Mouse (Mus musculus) midbrain, embryonic 11.5 days (tissue): ENCODE measurements around the gene Pglyrp1. TPM values are rescaled to one million over a fixed set of nuclear protein-coding genes. Genes with fewer than 3 reads are reported as not detected.
"Not testable (repeated sequence)": the region's sequence is repeated elsewhere in the genome, so short reads cannot be mapped to it uniquely, and the experiment has no call there.

Experiments
- ATAC-seq: fragments of 200-750 bp; cut with Nextera tagmentation; 2 replicates; pipeline ENCODE4 v1.8.0; 2017; ENCODE audit warnings: moderate TSS enrichment, moderate library complexity; ENCODE audit not compliant: low FRiP score
- DNase-seq: peaks from one replicate; pipeline ENCODE4 v3.0.0; 2015; ENCODE audit warnings: low spot score; ENCODE audit errors: missing footprints
- H3K27ac ChIP-seq: fragments of 300-500 bp; sonication (generic); 2 replicates; pipeline ENCODE4 v1.5.1; 2014; ENCODE audit warnings: low read depth, low read length
- H3K27me3 ChIP-seq: fragments of 300-500 bp; sonication (generic); 2 replicates; pipeline ENCODE4 v1.6.1; 2014; ENCODE audit warnings: mild to moderate bottlenecking, low read length, moderate library complexity, mixed read lengths; ENCODE audit not compliant: control insufficient read depth, insufficient read depth
- H3K36me3 ChIP-seq: fragments of 300-500 bp; sonication (generic); 2 replicates; pipeline ENCODE4 v1.6.1; 2014; ENCODE audit warnings: mild to moderate bottlenecking, low read length, moderate library complexity, mixed read lengths; ENCODE audit not compliant: control insufficient read depth, insufficient read depth
- H3K4me1 ChIP-seq: fragments of 300-500 bp; sonication (generic); 2 replicates; pipeline ENCODE4 v1.6.1; 2014; ENCODE audit warnings: low read length; ENCODE audit not compliant: control insufficient read depth, insufficient read depth
- H3K4me2 ChIP-seq: fragments of 300-500 bp; sonication (generic); 2 replicates; pipeline ENCODE4 v1.6.1; 2014; ENCODE audit warnings: mild to moderate bottlenecking, moderate library complexity
- H3K4me3 ChIP-seq: fragments of 300-500 bp; sonication (generic); 2 replicates; pipeline ENCODE4 v1.5.1; 2014; ENCODE audit warnings: low read depth, low read length
- H3K9ac ChIP-seq: fragments of 300-500 bp; sonication (generic); 2 replicates; pipeline ENCODE4 v1.6.1; 2014; ENCODE audit warnings: low read length
- H3K9me3 ChIP-seq: fragments of 300-500 bp; sonication (generic); 2 replicates; pipeline ENCODE4 v1.6.1; 2016; ENCODE audit warnings: low read length; ENCODE audit not compliant: control insufficient read depth
- WGBS: fragments of 180-500 bp; shearing (Covaris S2); extraction: QIAGEN DNeasy Blood & Tissue Kit; methylation state at CpG from one replicate; pipeline ENCODE4 v1.1.7; 2014; 5-methylcytosine and 5-hydroxymethylcytosine counted together
- polyA plus RNA-seq: library from polyadenylated mRNA; unstranded; fragments of >200 nt; fragmentation: Nextera tagmentation; extraction: Ambion mirVana; gene quantifications from 2 replicates; pipeline ENCODE4 v1.2.1, GENCODE M21; 2014

Pglyrp1 gene
- polyA plus RNA-seq: 2.3 and 2.7 TPM in 2 replicates

DNA sequence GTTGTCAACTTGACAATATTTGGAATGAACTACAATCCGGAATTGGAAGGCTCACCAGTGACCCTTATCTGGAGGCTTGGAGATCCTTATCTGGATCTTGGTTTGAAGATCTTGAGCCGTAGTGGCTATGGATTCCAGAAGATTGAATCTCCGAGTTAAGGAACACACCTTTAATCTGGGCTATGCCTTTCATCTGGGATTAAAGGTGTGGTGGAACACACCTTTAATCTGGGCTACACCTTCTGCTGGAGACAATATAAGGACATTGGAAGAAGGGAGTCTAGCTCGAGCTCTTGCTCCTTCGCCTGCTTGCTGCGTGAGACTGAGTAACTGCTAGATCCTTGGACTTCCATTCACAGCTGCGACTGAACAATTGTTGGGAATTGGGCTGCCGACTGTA, at the start of gene Pglyrp1:
Gene Pglyrp1 (plus strand): TSS at position 301 of the 400 bp plus-strand sequence.
- not testable (repeated sequence) for ATAC-seq, H3K9ac ChIP-seq, H3K9me3 ChIP-seq, H3K27me3 ChIP-seq, H3K4me1 ChIP-seq, H3K27ac ChIP-seq, H3K4me2 ChIP-seq, H3K36me3 ChIP-seq, H3K4me3 ChIP-seq, DNase-seq
- no CpG with 5 or more reads among the region's 8 CpGs for WGBS

DNA sequence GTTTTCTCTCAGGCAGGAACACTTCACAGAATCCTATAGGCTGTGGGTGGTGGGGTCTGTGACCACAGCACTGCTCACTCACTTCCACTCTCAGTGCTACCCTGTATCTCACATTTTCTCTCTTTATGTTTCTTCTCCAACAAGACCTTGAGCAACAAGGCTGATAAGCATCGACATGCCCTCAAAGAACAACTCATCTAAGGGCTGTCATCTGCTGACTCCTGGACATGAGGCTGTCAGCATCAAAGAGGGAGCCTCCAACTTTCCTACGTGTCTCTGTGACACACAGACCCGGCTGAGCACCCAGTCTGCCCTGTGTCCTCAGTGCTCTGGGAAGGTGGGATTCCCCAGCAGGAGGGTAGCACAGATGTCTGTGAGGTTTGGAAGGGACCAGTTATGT, 49.6 kb upstream of the Pglyrp1 start, which contains the start of gene Psg17:
Gene Psg17 (minus strand): TSS at position 101 of the 400 bp plus-strand sequence.
- no peak within 1 kb of the TSS for H3K4me3 ChIP-seq
- no peaks in the 10 kb centered on the region for H3K9me3 ChIP-seq
- 67% methylated on average over 3 of the region's 3 CpGs for WGBS
- H3K27me3 ChIP-seq: no peaks in the 10 kb centered on the region
- no peak within 1 kb of the TSS for H3K27ac ChIP-seq
- H3K9ac ChIP-seq: no peak within 1 kb of the TSS
- H3K36me3 ChIP-seq: no peaks in the 10 kb centered on the region
- no peak for DNase-seq
- ATAC-seq: no peak
- H3K4me1 ChIP-seq: no peaks in the 10 kb centered on the region
- no peak within 1 kb of the TSS for H3K4me2 ChIP-seq

DNA sequence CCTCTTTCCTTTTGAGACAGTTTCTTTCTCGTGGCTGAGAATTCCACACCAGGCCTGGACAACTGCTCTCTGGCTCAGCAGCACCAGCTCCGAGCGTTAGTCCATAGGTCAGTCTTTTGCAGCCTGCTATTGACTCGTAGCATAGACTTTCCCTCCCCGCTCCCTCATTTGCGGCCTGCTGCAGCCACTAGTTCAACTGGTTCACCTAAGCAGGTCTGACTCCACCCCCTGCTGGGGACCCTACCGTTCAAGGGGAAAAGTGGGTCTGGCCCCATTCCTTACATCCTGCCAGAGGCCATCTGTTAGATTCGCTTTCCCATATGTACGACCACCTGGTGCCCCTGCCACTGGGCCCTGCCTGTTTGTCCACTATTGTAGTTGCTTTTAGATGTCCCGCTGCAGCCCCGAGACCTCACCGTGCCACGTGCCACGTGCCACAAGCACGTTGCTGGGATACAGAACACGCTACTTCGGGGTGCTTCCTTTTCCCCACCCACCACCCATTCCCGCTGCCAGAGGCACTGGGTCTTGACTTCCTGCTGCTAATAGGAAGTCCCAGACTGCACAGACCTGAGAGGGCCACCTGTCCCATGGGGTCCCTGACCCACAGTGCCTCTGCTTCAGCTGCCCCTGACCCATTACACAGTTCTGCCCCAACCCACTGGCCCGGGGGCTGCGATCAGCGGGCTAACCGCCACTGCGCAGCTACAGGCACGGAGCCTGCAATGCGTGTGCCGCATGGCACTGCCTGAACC, 43.2 kb upstream of the Pglyrp1 start:
- WGBS: 66% methylated on average over 26 of the region's 26 CpGs
- ATAC-seq: 0 out of 2 replicates have a peak, but pooled peaks have one; percentile 38
- Histone ChIP-seq H3K4me3 (no peak overlapping the region), H3K4me2 (no peak overlapping the region), H3K9ac (no peak overlapping the region), H3K4me1 (no peaks in the 10 kb centered on the region), H3K27ac (no peak overlapping the region), H3K36me3 (no peaks in the 10 kb centered on the region), H3K27me3 (no peaks in the 10 kb centered on the region), H3K9me3 (no peaks in the 10 kb centered on the region)
- DNase-seq: no peak

DNA sequence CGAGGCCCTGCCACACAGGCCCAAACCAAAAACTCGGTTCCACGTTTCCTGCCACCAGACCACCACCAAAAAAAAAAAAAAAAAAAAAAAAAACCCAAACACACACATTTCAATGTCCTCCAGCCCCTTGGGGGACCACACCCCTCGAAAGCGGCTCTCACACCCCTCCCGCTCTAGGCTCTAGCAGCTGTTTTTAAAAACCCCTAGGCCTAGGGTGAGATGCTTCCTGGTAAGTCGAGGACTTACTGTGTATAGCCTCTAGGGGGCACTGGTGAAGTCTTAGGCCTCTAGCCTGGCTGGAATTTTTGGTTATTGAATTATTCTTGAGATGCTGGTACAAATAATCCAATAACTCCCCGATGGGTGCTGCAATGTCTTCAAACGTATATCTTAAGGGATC, 42.5 kb upstream of the Pglyrp1 start:
- Histone ChIP-seq H3K36me3 (no peaks in the 10 kb centered on the region), H3K27ac (no peak overlapping the region), H3K27me3 (no peaks in the 10 kb centered on the region), H3K9me3 (no peaks in the 10 kb centered on the region), H3K9ac (no peak overlapping the region), H3K4me2 (no peak overlapping the region), H3K4me1 (no peaks in the 10 kb centered on the region), H3K4me3 (no peak overlapping the region)
- ATAC-seq: no peak
- WGBS: 59% methylated on average over 9 of the region's 9 CpGs
- no peak for DNase-seq

DNA sequence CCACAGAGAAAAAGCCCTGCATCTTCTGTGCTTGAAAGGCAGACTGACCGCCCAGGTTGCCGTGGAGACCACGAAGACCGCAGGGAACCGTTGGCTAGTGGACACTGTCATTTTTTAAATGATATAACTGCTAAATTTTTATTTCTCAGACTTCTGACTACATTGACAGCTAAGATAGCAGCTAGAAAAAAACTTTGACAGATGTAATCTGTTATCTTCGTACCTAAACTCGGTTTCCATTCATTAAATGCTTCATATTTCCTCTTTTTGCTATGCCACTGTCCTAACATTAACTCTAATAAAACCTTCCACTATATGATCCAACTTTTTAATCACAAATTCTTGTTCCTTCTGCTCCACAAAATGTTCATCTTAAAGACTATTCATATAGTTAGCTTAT, 41.6 kb upstream of the Pglyrp1 start:
- no peaks in the 10 kb centered on the region for H3K36me3 ChIP-seq
- WGBS: 82% methylated on average over 7 of the region's 7 CpGs

DNA sequence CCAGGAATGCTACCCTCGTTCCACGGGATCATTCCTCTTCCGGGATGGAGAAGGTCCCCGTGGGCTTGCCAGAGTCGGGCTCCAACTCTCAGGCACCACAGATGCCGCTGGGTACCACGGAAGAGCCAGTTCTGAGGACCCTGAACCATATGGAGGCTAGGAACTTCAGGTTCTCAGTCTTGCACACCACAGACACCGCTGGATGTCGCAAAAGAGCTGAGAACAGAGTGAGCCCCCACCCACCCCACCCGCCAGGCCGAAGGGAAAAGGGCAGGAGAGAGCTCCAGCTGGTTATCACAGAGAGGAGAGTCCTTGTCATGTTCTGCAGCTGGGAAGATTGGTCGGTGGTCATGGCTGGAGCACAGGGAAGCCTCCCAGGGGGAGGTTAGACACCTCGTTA, 38.8 kb upstream of the Pglyrp1 start:
- no peak overlapping the region for H3K4me3 ChIP-seq
- WGBS: 53% methylated on average over 13 of the region's 13 CpGs
- no peak for ATAC-seq
- no peak for DNase-seq
- no peak overlapping the region for H3K9ac ChIP-seq
- no peaks in the 10 kb centered on the region for H3K27me3 ChIP-seq
- no peaks in the 10 kb centered on the region for H3K4me1 ChIP-seq
- no peaks in the 10 kb centered on the region for H3K9me3 ChIP-seq
- no peak overlapping the region for H3K27ac ChIP-seq
- no peak overlapping the region for H3K4me2 ChIP-seq
- no peaks in the 10 kb centered on the region for H3K36me3 ChIP-seq

More for the DNA sequence above, 41.6 kb upstream of the Pglyrp1 start:
- ATAC-seq (no peak), DNase-seq (no peak)
- Histone ChIP-seq H3K27ac (no peak overlapping the region), H3K4me3 (no peak overlapping the region), H3K4me1 (no peaks in the 10 kb centered on the region), H3K9me3 (no peaks in the 10 kb centered on the region), H3K9ac (no peak overlapping the region), H3K27me3 (no peaks in the 10 kb centered on the region), H3K4me2 (no peak overlapping the region)

DNA sequence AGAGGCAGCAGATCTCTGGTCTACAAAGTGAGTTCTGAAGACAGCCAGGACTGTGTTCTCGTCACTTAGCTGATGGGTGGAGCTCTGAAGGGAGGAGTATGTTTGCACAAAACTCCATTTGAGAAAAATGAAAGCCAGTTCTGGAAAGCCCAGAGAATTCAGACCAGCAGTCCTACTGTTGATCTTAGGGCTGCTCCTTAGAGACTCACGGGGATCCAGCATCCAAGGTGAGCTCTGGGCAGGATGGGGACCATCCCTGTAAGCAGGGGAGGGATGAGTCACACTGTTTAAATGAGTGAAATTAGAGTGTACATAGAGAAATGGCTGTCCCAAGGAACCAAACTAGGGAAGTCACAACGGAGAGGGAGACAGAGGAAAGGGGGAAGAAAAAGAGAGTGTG, 31.3 kb upstream of the Pglyrp1 start, which contains the start of gene Mill2:
Gene Mill2 (plus strand): TSS at position 102 of the 400 bp plus-strand sequence.
- Histone ChIP-seq H3K27ac (no peak within 1 kb of the TSS), H3K9me3 (no peaks in the 10 kb centered on the region), H3K4me2 (peak within 1 kb of the TSS; percentile 53), H3K4me1 (peaks cover 3% of the 10 kb centered on the region; the same call in 1 of the 2 replicates), H3K27me3 (no peaks in the 10 kb centered on the region), H3K9ac (peak within 1 kb of the TSS; percentile 62), H3K4me3 (peak within 1 kb of the TSS; percentile 27; the same call in 1 of the 2 replicates), H3K36me3 (no peaks in the 10 kb centered on the region)
- peak; percentile 19; the same call in 1 of the 2 replicates for ATAC-seq
- WGBS: 24% methylated on average over 3 of the region's 3 CpGs
- peak; percentile 81 for DNase-seq

DNA sequence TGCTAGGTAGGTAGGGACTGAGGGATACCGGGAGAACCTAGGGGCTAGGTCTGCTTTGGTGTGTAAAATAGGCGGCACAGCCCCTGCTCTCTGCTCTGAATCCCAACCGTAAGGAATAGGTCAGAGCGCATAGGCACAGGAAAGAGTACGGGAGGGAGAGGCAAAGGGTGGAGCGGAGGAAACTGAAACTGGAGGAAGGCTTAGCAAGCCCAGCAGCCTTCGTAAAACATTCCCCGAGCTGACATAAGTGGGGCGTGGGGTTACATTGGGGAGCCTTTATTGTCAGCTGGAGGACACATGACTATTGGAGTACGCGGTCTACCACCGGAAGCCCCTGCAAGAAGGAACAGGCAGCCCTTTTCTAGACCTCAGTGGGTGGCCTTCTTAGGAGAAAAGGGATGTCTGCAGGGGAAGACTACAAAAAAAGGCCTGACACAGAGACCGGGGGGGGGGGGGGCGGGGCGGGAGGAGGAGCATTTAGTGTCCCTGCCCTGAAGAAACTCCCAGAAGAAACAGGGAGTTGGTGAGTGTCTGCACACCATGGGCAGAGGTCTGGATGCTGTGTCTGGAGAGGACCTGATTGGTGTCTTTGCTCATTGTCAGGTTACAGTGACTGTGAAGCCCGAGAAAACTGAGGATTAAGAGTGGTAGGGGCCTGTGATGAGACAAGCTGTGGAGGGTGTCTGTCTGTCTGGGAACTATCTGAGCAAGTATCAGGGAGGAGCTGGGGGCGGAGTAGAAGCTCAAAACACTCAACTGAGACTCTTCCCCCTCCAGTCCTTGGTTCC, 30.6 kb upstream of the Pglyrp1 start:
- Histone ChIP-seq H3K4me2 (peak overlapping the region; percentile 53), H3K4me3 (peak overlapping the region; percentile 27; the same call in 1 of the 2 replicates), H3K9ac (peak overlapping the region; percentile 62), H3K36me3 (no peaks in the 10 kb centered on the region), H3K9me3 (no peaks in the 10 kb centered on the region), H3K27ac (no peak overlapping the region), H3K4me1 (peaks cover 3% of the 10 kb centered on the region; the same call in 1 of the 2 replicates), H3K27me3 (no peaks in the 10 kb centered on the region)
- WGBS: 2% methylated on average over 15 of the region's 17 CpGs
- ATAC-seq (peak; percentile 78), DNase-seq (peak; percentile 92)

DNA sequence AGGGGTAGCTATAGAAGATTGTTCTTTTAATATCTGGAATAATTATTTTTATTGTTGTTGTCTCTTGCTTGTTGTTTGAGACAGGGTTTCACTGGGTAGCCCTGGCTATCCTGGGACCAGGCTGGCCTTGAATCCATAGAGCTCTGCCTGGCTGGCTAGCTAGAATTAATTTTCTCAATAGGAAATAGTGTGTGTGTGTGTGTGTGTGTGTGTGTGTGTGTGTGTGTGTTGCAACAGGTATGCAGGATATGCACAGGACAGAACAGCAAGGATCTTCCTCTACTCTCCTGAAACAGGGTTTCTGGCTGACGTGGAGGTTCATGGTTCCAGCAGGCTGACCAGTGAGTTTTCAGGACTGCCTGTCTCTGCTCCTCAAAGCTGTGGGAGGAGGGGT, 30.0 kb upstream of the Pglyrp1 start:
- peak overlapping the region; percentile 32 for H3K4me2 ChIP-seq

More for the DNA sequence above, 30.0 kb upstream of the Pglyrp1 start:
- H3K9me3 ChIP-seq: no peaks in the 10 kb centered on the region
- no peak overlapping the region for H3K4me3 ChIP-seq
- DNase-seq (no peak), ATAC-seq (peak; percentile 42; the same call in 1 of the 2 replicates)
- no peak overlapping the region for H3K9ac ChIP-seq
- 65% methylated on average over 1 of the region's 1 CpGs for WGBS
- no peaks in the 10 kb centered on the region for H3K27me3 ChIP-seq
- H3K36me3 ChIP-seq: no peaks in the 10 kb centered on the region
- no peak overlapping the region for H3K27ac ChIP-seq
- H3K4me1 ChIP-seq: peaks cover 3% of the 10 kb centered on the region; the same call in 1 of the 2 replicates
